Mouse (Mus musculus) embryonic fibroblast, embryonic 13.5 days (primary cell): ENCODE data around the gene Klf15.

Experiments
- CTCF ChIP-seq: IDR thresholded peaks from 2 replicates; pipeline ENCODE4 v1.5.1; 2011; ENCODE audit warnings: mild to moderate bottlenecking, control low read depth, low read length, moderate library complexity, borderline replicate concordance; ENCODE audit not compliant: insufficient read depth
- POLR2A ChIP-seq: IDR thresholded peaks from 2 replicates; pipeline ENCODE4 v1.6.1; 2011; ENCODE audit warnings: low read depth, mild to moderate bottlenecking, control low read depth, low read length, moderate library complexity

- TF ChIP-seq CTCF = no peak
- TF ChIP-seq POLR2A = no peak
Measured at GRCm38 (mm10) chr6:90466847-90467410, 4.6 kb downstream of the Klf15 start.
